Mouse (Mus musculus): ENCODE measurements around the gene Nr4a1. TPM values are rescaled to one million over a fixed set of nuclear protein-coding genes. Genes with fewer than 3 reads are reported as not detected.

Nr4a1 gene
- polyA plus RNA-seq, 1 experiment = 16.4 TPM

DNA sequence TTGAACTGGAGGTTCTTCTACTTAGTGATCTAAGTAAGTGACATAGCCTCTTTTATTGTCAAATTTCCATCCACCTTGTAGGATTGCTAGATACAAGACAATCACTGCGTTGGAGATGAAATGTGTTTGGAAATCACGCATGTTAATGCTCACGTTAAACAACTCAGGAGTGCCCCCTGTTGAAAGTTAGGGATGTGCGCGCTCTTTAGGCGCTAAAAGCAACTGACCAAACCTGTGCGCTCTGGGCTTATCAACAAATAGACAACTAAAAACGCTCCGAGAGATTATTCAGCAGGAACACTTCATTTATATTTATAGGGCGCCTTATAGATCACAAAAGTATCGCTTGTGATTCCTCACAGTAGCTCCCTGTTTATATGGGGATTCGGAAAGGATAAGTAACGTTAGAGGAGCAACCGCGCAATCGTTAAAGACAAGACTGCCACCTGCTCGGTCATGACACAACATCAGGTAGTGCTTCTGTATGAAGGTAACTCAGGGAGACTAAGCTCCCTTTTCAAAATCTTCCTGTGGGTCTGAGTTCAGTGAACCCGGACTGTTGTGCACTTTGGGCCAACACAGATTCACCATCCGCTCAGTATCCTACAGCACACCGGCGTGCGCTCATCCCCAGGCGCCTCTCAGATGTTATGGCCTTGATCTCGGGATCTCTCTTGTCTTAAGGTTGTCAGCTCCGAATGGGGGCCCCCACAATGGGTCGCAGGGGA is 29.3 kb downstream of the Nr4a1 start:
- no peak for TF ChIP-seq POLR2A (IDR thresholded peaks at IDR 0.05; ENCODE audit: borderline replicate concordance, insufficient read depth, low read length)
- peak; percentile 72 for TF ChIP-seq CTCF (IDR thresholded peaks at IDR 0.05; ENCODE audit: borderline replicate concordance, insufficient read depth, low read depth, low read length)
- peak; percentile 73 to 79 for DNase-seq
- peak overlapping the region; percentile 89 for H3K4me3 ChIP-seq (replicated peaks; ENCODE audit: insufficient read depth, low read depth, low read length)
- H3K27me3 ChIP-seq (ENCODE audit: control insufficient read depth, insufficient read depth, low read length) = no peaks in the 10 kb centered on the region
- peak overlapping the region; percentile 47 for H3K27ac ChIP-seq (ENCODE audit: insufficient read depth, low read length)
- WGBS = under 1% methylated on average over 26 of the region's 26 CpGs
- peaks cover 2% of the 10 kb centered on the region; the same call in 1 of the 2 replicates for H3K4me1 ChIP-seq (ENCODE audit: control insufficient read depth, insufficient read depth, low read length)

DNA sequence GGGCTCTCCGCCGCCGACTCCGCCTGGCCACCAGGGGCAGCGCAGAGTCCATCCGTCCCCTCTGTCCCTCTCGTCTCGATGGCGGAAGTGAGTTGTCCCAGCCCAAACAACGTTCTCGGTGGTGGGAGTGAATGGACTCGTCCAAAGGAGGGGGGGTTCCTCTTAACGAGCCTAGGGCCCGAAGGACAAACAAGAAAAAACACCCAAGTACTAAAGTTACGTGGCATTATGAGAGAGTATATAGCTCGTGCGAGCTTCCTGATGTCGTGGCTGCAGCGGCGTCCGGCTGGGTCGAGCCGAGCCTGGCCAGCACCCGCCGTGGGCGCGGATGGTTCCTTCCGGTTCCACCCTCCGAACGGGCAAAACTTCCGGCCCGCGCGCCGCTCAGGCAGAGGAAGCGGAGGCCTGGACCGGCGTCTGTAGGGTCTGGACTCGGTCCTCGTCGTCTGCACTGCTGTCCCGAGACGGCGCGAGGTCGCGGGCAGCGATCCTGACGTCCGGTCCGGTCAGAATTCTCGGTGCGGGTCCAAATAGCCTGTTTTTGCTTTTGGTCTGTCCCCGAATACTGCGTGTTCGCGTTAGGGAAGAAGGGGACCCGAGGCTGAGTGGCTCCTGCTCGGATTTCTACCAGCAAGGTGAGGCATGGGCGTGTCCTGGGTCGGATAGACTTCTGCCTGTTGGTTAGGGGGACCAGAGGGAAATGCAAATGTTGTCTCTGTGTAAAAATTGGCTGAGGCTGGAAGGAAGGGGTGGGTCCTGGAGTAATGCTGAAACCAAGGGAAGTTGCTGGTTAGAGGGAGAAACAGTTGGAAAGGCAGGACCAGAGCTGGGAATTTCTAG is 30.1 kb downstream of the Nr4a1 start, which contains the start of gene Atg101:
Gene Atg101, plus strand, starts transcription at position 362 of the 840 bp plus-strand sequence.
- DNase-seq = peak; percentile 91 to 94
- Histone ChIP-seq H3K27ac (ENCODE audit: insufficient read depth, low read length) (peak within 1 kb of the TSS; percentile 92), H3K4me1 (ENCODE audit: control insufficient read depth, insufficient read depth, low read length) (peaks cover 2% of the 10 kb centered on the region; the same call in 1 of the 2 replicates), H3K27me3 (ENCODE audit: control insufficient read depth, insufficient read depth, low read length) (no peaks in the 10 kb centered on the region), H3K4me3 (replicated peaks; ENCODE audit: insufficient read depth, low read depth, low read length) (peak within 1 kb of the TSS; percentile 89)
- TF ChIP-seq POLR2A (IDR thresholded peaks at IDR 0.05; ENCODE audit: borderline replicate concordance, insufficient read depth, low read length) (peak; percentile 94), CTCF (IDR thresholded peaks at IDR 0.05; ENCODE audit: borderline replicate concordance, insufficient read depth, low read depth, low read length) (peak; percentile 90)
- under 1% methylated on average over 61 of the region's 61 CpGs for WGBS

DNA sequence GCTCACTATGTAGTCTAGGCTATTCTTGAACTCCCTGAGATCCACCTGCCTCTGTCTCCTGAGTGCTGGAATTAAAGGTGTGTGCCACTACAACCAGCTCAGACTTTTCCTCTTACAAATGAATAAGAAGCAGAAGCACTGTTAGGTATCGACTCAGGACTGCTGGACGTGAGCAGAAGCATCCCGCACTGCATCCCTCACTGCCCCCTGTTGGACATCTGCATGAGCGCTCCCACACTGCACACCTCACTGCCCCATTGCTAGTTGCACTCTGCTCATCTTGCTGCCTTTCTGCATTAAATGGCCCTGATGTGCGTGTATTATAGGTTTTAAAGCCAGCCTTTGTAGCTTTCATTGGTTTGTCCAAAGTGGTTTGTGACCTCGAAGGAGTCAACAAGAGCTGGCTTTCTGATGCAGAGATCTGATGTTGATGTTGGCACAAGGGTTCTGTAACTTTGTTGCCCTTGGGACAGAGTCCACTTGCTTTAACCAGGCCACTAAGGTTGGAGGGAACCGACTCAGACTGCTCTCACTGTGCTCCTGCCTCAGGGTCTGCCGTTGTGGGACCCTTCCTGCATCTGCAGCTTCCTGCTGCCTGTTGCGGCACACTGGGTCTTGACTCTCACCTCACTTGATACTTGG is 32.2 kb downstream of the Nr4a1 start:
- Histone ChIP-seq H3K4me1 (ENCODE audit: control insufficient read depth, insufficient read depth, low read length) (peaks cover 2% of the 10 kb centered on the region; the same call in 1 of the 2 replicates), H3K27me3 (ENCODE audit: control insufficient read depth, insufficient read depth, low read length) (no peaks in the 10 kb centered on the region), H3K27ac (ENCODE audit: insufficient read depth, low read length) (no peak overlapping the region), H3K4me3 (replicated peaks; ENCODE audit: insufficient read depth, low read depth, low read length) (no peak overlapping the region)
- peak; percentile 40 for TF ChIP-seq CTCF (IDR thresholded peaks at IDR 0.05; ENCODE audit: borderline replicate concordance, insufficient read depth, low read depth, low read length)
- TF ChIP-seq POLR2A (IDR thresholded peaks at IDR 0.05; ENCODE audit: borderline replicate concordance, insufficient read depth, low read length) = no peak
- DNase-seq = no peak
- WGBS = 57% methylated on average over 9 of the region's 9 CpGs

DNA sequence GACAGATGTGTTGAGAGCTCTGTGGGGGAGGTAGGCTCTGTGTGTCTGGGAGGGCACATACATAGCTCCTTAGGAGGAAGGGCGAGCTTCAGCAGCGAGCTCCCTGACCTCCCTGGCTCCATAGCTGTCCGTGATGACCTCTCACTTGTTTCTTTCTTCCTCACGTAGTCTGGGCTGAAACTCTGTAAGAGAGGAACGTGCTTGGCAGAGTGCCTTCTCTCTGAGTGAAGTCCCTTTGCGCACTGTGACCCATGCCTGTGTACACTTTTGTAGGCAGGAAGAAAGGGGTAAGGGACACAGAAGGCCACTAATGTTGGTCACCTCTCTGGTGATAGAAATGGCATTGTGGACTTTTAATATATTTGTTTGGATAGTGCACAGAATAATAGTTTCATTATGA is 33.3 kb downstream of the Nr4a1 start:
- 74% methylated on average over 6 of the region's 6 CpGs for WGBS
- Histone ChIP-seq H3K4me3 (replicated peaks; ENCODE audit: insufficient read depth, low read depth, low read length) (no peak overlapping the region), H3K4me1 (ENCODE audit: control insufficient read depth, insufficient read depth, low read length) (peaks cover 2% of the 10 kb centered on the region; the same call in 1 of the 2 replicates), H3K27me3 (ENCODE audit: control insufficient read depth, insufficient read depth, low read length) (no peaks in the 10 kb centered on the region), H3K27ac (ENCODE audit: insufficient read depth, low read length) (no peak overlapping the region)
- no peak for TF ChIP-seq POLR2A (IDR thresholded peaks at IDR 0.05; ENCODE audit: borderline replicate concordance, insufficient read depth, low read length)
- TF ChIP-seq CTCF (IDR thresholded peaks at IDR 0.05; ENCODE audit: borderline replicate concordance, insufficient read depth, low read depth, low read length) = no peak
- no peak for DNase-seq

DNA sequence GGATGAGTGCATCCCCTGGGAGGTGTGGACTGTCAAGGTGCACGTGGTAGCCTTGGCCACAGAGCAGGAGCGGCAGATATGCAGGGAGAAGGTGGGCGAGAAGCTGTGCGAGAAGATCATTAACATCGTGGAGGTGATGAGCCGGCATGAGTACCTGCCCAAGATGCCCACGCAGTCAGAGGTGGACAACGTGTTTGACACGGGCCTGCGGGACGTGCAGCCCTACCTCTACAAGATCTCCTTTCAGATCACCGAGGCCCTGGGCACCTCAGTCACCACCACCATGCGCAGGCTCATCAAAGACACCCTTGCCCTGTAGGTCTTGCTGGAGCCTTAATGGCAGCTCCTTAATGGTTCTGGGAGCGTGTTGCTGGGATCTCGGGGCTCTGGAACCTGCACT is 36.3 kb downstream of the Nr4a1 start:
- Histone ChIP-seq H3K4me3 (replicated peaks; ENCODE audit: insufficient read depth, low read depth, low read length) (no peak overlapping the region), H3K27me3 (ENCODE audit: control insufficient read depth, insufficient read depth, low read length) (no peaks in the 10 kb centered on the region), H3K4me1 (ENCODE audit: control insufficient read depth, insufficient read depth, low read length) (no peaks in the 10 kb centered on the region; the same call in 1 of the 2 replicates), H3K27ac (ENCODE audit: insufficient read depth, low read length) (no peak overlapping the region)
- no peak for TF ChIP-seq POLR2A (IDR thresholded peaks at IDR 0.05; ENCODE audit: borderline replicate concordance, insufficient read depth, low read length)
- no peak for TF ChIP-seq CTCF (IDR thresholded peaks at IDR 0.05; ENCODE audit: borderline replicate concordance, insufficient read depth, low read depth, low read length)
- no peak for DNase-seq
- 94% methylated on average over 15 of the region's 15 CpGs for WGBS

DNA sequence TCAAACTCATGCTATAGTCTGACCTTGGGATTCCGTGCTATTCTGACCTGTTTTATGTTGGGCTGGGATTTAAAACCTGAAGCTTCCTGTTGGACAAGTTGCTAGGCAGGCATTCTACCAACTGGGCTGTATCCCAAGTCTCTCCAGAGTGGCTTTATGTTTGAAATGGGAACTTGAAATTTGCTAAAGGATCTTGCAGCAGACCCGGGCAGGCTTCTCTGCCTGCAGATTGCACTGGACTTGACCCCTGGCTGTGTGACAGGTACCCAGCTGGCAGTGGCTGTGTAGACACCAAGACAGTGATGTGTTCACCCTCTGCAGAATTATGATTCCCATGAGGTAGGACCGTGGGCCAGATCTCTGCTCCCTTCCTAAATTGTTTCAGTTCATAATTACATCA is 37.9 kb downstream of the Nr4a1 start:
- no peak for DNase-seq
- WGBS = 56% methylated on average over 3 of the region's 3 CpGs
- no peaks in the 10 kb centered on the region for H3K27me3 ChIP-seq (ENCODE audit: control insufficient read depth, insufficient read depth, low read length)
- no peak overlapping the region for H3K27ac ChIP-seq (ENCODE audit: insufficient read depth, low read length)
- no peak overlapping the region for H3K4me3 ChIP-seq (replicated peaks; ENCODE audit: insufficient read depth, low read depth, low read length)
- TF ChIP-seq POLR2A (IDR thresholded peaks at IDR 0.05; ENCODE audit: borderline replicate concordance, insufficient read depth, low read length) (no peak), CTCF (IDR thresholded peaks at IDR 0.05; ENCODE audit: borderline replicate concordance, insufficient read depth, low read depth, low read length) (no peak)
- no peaks in the 10 kb centered on the region for H3K4me1 ChIP-seq (ENCODE audit: control insufficient read depth, insufficient read depth, low read length)

DNA sequence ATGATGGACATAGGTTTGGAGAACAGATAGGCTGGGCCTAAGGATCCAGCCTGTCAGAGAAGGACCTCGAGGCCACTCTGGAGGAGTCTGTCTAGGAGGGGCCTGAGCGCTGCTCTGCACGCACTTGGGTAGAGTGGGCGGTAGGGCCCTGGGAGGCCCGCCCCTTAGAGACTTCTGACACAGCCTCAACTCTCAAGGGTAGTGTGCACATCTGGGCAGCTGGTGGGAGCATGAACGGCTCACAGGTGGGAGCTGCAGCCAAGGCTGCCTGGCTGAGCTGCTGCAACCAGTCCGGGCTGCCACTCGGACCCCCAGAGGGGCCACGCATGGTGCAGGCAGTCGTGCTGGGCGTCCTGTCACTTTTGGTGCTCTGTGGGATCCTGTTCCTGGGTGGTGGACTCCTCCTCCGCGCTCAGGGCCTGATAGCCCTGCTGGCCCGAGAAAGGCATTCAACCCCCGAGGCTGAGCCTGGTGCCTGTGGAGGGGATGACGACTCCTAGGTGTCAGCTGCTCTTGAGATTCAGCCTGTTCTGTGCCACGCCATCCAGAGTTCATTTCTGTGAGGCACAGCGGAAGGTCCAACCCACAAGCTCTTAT is 39.1 kb downstream of the Nr4a1 start, which contains the start of gene 6030408B16Rik:
Gene 6030408B16Rik, plus strand, starts transcription at position 188 of the 597 bp plus-strand sequence.
- no peak for TF ChIP-seq CTCF (IDR thresholded peaks at IDR 0.05; ENCODE audit: borderline replicate concordance, insufficient read depth, low read depth, low read length)
- no peak for TF ChIP-seq POLR2A (IDR thresholded peaks at IDR 0.05; ENCODE audit: borderline replicate concordance, insufficient read depth, low read length)

More for the DNA sequence above, 39.1 kb downstream of the Nr4a1 start, which contains the start of gene 6030408B16Rik:
- H3K4me1 ChIP-seq (ENCODE audit: control insufficient read depth, insufficient read depth, low read length) = no peaks in the 10 kb centered on the region
- DNase-seq = no peak
- 66% methylated on average over 18 of the region's 18 CpGs for WGBS
- H3K27ac ChIP-seq (ENCODE audit: insufficient read depth, low read length) = no peak within 1 kb of the TSS
- no peak within 1 kb of the TSS for H3K4me3 ChIP-seq (replicated peaks; ENCODE audit: insufficient read depth, low read depth, low read length)
- no peaks in the 10 kb centered on the region for H3K27me3 ChIP-seq (ENCODE audit: control insufficient read depth, insufficient read depth, low read length)
